Mouse (Mus musculus): ENCODE results near the gene Nt5m. TPM values are rescaled to one million over a fixed set of nuclear protein-coding genes. Genes with fewer than 3 reads are reported as not detected.
A peak's percentile ranks its signal among the peaks of the same experiment; 100 is the strongest.

Gene Nt5m
- polyA plus RNA-seq, 1 experiment from 2014 or later = 35.2 TPM

DNA sequence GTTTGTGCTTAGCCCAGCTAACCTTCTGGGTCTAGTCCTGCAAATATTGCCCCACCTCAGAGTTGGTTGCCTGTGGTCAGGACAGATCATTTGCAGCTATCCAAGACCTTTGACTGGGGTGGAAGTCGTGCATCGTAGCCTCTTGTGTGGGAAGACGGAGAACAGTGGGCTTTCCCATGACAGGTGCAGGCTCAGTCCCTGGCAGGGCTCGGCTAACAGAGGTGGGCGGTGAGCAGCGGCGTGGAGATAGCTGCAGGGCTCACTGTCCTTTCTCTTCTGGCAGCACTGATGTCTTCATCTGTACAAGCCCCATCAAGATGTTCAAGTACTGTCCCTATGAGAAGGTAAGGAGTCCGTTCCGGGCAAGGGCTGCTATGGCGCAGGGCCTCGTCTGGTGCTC is 21.2 kb downstream of the Nt5m start:
- Histone ChIP-seq H3K27me3 (ENCODE audit: insufficient read depth, low read length) (no peaks in the 10 kb centered on the region), H3K4me2 (no peak overlapping the region), H3K27ac (ENCODE audit: low read depth) (no peak overlapping the region), H3K9ac (no peak overlapping the region), H3K4me3 (ENCODE audit: low read depth, low read length) (no peak overlapping the region), H3K4me1 (ENCODE audit: insufficient read depth) (no peaks in the 10 kb centered on the region), H3K9me3 (ENCODE audit: low read depth, low read length) (no peaks in the 10 kb centered on the region), H3K36me3 (ENCODE audit: insufficient read depth) (peaks cover 8% of the 10 kb centered on the region; the same call in 1 of the 2 replicates)
- 86% methylated on average over 11 of the region's 11 CpGs for WGBS
- no peak for TF ChIP-seq CTCF (IDR thresholded peaks at IDR 0.05; ENCODE audit: low read depth)
- no peak for ATAC-seq (ENCODE audit: insufficient read depth)
- no peak for DNase-seq

DNA sequence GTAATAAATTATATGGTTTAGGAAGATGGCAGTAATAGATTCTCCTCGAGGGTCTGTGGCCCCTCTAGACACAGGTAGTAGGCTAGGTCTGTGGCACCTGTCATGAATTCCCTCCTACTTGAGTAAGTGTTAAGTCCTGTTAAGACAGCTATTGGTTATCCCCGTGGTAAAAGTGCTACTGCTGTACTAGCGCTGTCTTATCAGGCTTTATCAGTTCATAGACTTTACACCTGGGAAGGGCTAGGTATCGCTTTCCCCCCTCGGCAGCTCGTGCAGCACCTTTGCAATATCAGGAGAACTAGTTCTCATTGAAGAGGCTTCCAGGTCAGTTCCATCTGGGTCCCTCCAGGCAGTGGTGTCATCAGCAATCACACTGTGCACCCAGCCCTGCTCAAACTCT is 25.1 kb downstream of the Nt5m start:
- Histone ChIP-seq H3K27ac (ENCODE audit: low read depth) (no peak overlapping the region), H3K4me3 (ENCODE audit: low read depth, low read length) (no peak overlapping the region), H3K36me3 (ENCODE audit: insufficient read depth) (peaks cover 13% of the 10 kb centered on the region; the same call in 1 of the 2 replicates), H3K4me1 (ENCODE audit: insufficient read depth) (no peaks in the 10 kb centered on the region), H3K9me3 (ENCODE audit: low read depth, low read length) (no peaks in the 10 kb centered on the region), H3K27me3 (ENCODE audit: insufficient read depth, low read length) (no peaks in the 10 kb centered on the region), H3K9ac (no peak overlapping the region), H3K4me2 (no peak overlapping the region)
- no peak for DNase-seq
- 78% methylated on average over 6 of the region's 6 CpGs for WGBS
- no peak for TF ChIP-seq CTCF (IDR thresholded peaks at IDR 0.05; ENCODE audit: low read depth)
- ATAC-seq (ENCODE audit: insufficient read depth) = no peak

DNA sequence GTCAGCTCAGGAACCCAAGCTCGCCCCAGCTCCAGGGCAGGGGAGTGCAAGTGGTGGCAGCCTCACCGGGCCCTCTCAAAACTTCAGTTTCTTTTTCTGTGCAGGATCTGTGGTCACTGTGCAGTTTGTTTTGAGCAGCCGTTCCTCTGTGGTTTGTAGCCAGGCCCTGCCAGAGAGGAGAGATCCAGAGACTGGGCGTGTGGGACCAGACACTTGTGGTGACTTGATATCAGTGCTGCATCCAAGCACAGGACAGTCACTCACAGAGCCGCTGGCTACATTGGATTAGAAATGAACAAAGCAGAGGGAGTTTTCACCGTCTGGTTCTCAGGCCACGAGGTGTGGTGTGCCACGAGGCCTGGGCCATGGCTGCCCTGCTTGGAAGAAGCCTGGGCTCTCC is 32.9 kb downstream of the Nt5m start:
- ATAC-seq (ENCODE audit: insufficient read depth) (no peak), DNase-seq (no peak)
- H3K36me3 ChIP-seq (ENCODE audit: insufficient read depth) = peaks cover 41% of the 10 kb centered on the region; the same call in 1 of the 2 replicates
- H3K27ac ChIP-seq (ENCODE audit: low read depth) = no peak overlapping the region
- TF ChIP-seq CTCF (IDR thresholded peaks at IDR 0.05; ENCODE audit: low read depth) = no peak
- 85% methylated on average over 8 of the region's 8 CpGs for WGBS
- H3K4me2 ChIP-seq = no peak overlapping the region
- no peak overlapping the region for H3K9ac ChIP-seq
- no peaks in the 10 kb centered on the region for H3K9me3 ChIP-seq (ENCODE audit: low read depth, low read length)
- H3K4me3 ChIP-seq (ENCODE audit: low read depth, low read length) = no peak overlapping the region
- H3K4me1 ChIP-seq (ENCODE audit: insufficient read depth) = no peaks in the 10 kb centered on the region
- no peaks in the 10 kb centered on the region for H3K27me3 ChIP-seq (ENCODE audit: insufficient read depth, low read length)

DNA sequence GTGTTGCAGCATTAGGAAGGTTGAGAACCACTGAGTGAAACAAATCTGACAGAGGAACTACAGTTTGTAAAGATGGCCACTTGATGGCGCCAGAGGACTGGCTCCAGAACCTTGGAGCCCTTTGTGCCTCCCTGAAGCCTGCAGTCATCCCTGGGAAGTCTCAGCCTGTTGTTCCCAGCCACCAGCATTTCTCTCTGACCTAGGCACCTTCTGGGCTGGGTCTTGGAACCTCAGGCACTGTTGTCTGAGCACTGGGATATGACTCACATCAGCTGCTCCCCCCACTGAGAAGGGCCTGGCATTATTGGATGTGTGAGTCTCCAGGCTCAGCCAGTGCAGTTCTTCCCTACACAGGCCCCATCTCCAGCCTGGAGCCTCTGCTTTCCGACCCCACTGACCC is 40.8 kb downstream of the Nt5m start:
- no peak overlapping the region for H3K4me2 ChIP-seq
- H3K4me1 ChIP-seq (ENCODE audit: insufficient read depth) = no peaks in the 10 kb centered on the region
- H3K36me3 ChIP-seq (ENCODE audit: insufficient read depth) = peaks cover 23% of the 10 kb centered on the region; the same call in 1 of the 2 replicates
- H3K4me3 ChIP-seq (ENCODE audit: low read depth, low read length) = no peak overlapping the region
- peak; percentile 92 for TF ChIP-seq CTCF (IDR thresholded peaks at IDR 0.05; ENCODE audit: low read depth)
- DNase-seq (peak; percentile 93), ATAC-seq (ENCODE audit: insufficient read depth) (peak; percentile 62; the same call in 1 of the 2 replicates)
- H3K27ac ChIP-seq (ENCODE audit: low read depth) = no peak overlapping the region
- H3K9me3 ChIP-seq (ENCODE audit: low read depth, low read length) = no peaks in the 10 kb centered on the region
- H3K27me3 ChIP-seq (ENCODE audit: insufficient read depth, low read length) = no peaks in the 10 kb centered on the region
- no peak overlapping the region for H3K9ac ChIP-seq
- WGBS = 23% methylated on average over 2 of the region's 2 CpGs

DNA sequence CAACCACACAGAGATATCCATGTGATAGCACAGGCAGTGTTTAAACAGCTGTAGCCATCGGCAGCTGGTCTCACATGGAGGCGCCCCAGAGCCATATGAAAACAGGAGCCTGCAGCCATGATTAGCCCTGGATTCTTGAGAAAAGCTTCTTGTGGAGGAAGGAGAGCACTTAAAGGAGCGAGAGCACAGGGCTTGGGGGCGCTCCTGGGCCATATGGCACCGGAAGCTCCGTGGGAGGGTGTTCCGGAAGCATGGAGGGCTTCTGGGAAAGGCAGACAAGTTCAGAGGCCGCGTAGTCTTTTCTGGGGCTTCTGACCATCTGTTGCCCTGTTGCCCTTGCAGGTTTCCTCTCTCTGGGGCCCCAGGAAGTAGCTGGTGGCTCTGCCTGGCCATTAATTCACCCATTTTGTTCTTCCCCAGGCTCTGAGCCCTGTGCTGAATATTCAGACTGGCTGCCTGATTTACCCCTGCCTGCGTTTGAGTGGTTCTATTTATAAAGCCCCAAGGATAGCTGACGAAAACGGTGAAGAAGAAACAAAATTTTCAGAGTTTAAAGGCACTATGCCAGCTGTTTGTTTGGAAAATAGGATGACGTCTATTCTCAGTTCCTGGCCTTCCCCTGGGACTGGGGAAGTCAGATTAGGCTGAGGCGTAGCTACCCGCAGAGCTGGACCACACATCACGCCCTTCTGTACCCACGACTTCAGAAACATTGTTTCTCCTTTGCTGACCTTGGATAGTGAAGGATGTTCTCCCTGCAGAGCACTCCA is 46.2 kb downstream of the Nt5m start:
- no peak overlapping the region for H3K4me2 ChIP-seq
- peak; percentile 11; the same call in 1 of the 2 replicates for TF ChIP-seq CTCF (IDR thresholded peaks at IDR 0.05; ENCODE audit: low read depth)
- H3K27ac ChIP-seq (ENCODE audit: low read depth) = peak overlapping the region; percentile 9; the same call in 1 of the 2 replicates
- H3K36me3 ChIP-seq (ENCODE audit: insufficient read depth) = no peaks in the 10 kb centered on the region
- ATAC-seq (ENCODE audit: insufficient read depth) (no peak; the same call in 1 of the 2 replicates), DNase-seq (peak; percentile 59)
- no peaks in the 10 kb centered on the region for H3K9me3 ChIP-seq (ENCODE audit: low read depth, low read length)
- 0 out of 2 replicates have a peak, but pooled peaks cover 4% of the 10 kb centered on the region for H3K4me1 ChIP-seq (ENCODE audit: insufficient read depth)
- no peak overlapping the region for H3K9ac ChIP-seq
- H3K27me3 ChIP-seq (ENCODE audit: insufficient read depth, low read length) = no peaks in the 10 kb centered on the region
- H3K4me3 ChIP-seq (ENCODE audit: low read depth, low read length) = no peak overlapping the region
- 47% methylated on average over 17 of the region's 17 CpGs for WGBS

DNA sequence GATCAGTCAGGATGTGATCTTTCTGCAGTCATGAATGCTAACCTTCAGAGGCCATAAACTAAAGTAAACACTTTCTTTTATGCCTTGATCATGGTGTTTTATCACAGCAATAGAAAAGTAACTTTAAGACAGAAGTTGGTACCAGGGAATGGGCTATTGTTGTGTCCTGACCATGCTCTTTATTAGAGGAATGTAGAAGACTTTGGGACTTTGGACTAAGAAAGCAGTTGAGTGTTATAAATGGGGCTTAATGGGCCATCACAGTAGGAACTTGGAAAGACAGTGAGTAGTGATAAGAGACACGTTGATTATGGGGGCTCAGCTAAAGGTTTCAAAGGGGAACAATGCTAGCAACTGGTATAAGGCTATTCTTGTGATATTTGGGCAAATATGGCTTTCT is 47.7 kb downstream of the Nt5m start:
- WGBS = 68% methylated on average over 1 of the region's 1 CpGs

DNA sequence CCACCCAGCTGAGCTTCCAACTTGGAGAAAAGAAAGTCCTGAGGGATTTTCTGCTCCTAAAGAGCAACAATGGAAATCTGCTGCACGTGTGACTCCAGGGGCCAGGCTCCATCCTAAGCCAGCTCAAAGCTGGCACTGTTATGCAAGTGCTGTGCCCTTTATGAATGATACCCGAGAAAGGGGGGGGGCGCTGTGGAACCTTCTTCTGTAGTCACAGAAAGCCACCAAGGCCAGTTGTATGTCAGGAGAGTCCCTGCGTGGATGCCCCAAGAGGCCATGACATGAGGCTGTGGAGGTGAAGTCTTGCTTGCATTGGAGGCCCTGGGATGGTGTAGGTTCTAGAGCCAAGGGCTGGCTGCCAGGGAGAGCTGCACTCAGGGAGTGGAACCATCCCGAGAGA is 48.9 kb downstream of the Nt5m start:
- Histone ChIP-seq H3K4me3 (ENCODE audit: low read depth, low read length) (no peak overlapping the region), H3K9ac (no peak overlapping the region), H3K9me3 (ENCODE audit: low read depth, low read length) (no peaks in the 10 kb centered on the region), H3K36me3 (ENCODE audit: insufficient read depth) (no peaks in the 10 kb centered on the region), H3K4me1 (ENCODE audit: insufficient read depth) (0 out of 2 replicates have a peak, but pooled peaks cover 4% of the 10 kb centered on the region), H3K27ac (ENCODE audit: low read depth) (no peak overlapping the region), H3K4me2 (no peak overlapping the region), H3K27me3 (ENCODE audit: insufficient read depth, low read length) (no peaks in the 10 kb centered on the region)
- DNase-seq (no peak), ATAC-seq (ENCODE audit: insufficient read depth) (no peak)
- WGBS = 69% methylated on average over 5 of the region's 5 CpGs
- TF ChIP-seq CTCF (IDR thresholded peaks at IDR 0.05; ENCODE audit: low read depth) = no peak

More for the DNA sequence above, 47.7 kb downstream of the Nt5m start:
- TF ChIP-seq CTCF (IDR thresholded peaks at IDR 0.05; ENCODE audit: low read depth) = no peak
- Histone ChIP-seq H3K27me3 (ENCODE audit: insufficient read depth, low read length) (no peaks in the 10 kb centered on the region), H3K4me3 (ENCODE audit: low read depth, low read length) (no peak overlapping the region), H3K27ac (ENCODE audit: low read depth) (no peak overlapping the region), H3K4me2 (no peak overlapping the region), H3K4me1 (ENCODE audit: insufficient read depth) (0 out of 2 replicates have a peak, but pooled peaks cover 4% of the 10 kb centered on the region), H3K9me3 (ENCODE audit: low read depth, low read length) (no peaks in the 10 kb centered on the region), H3K36me3 (ENCODE audit: insufficient read depth) (no peaks in the 10 kb centered on the region), H3K9ac (no peak overlapping the region)
- no peak for DNase-seq
- ATAC-seq (ENCODE audit: insufficient read depth) = no peak
